Mouse (Mus musculus): Measurements from ENCODE around the gene Gclc. TPM values are rescaled to one million over a fixed set of nuclear protein-coding genes. Genes with fewer than 3 reads are reported as not detected.

Gclc gene
- polyA plus RNA-seq, 1 experiment from 2014 or later = 22.3 TPM

Other genes with a start within 250 kb of the Gclc start
- gene Lrrc1, start 209.7 kb upstream of the Gclc start, polyA plus RNA-seq (2014; fragmentation: Nextera tagmentation; extraction: Ambion mirVana) = 5.7 and 7.9 TPM in 2 replicates
- gene Klhl31, start 118.0 kb upstream of the Gclc start, polyA plus RNA-seq (2014; fragmentation: Nextera tagmentation; extraction: Ambion mirVana) = 0.12 and 0.13 TPM in 2 replicates
- 69.1 and 69.7 TPM in 2 replicates for gene Elovl5, start 162.8 kb downstream of the Gclc start, polyA plus RNA-seq (2014; fragmentation: Nextera tagmentation; extraction: Ambion mirVana)